Mouse (Mus musculus): ENCODE measurements around the gene Gm6408. TPM values are rescaled to one million over a fixed set of nuclear protein-coding genes. Genes with fewer than 3 reads are reported as not detected.
"Not testable (repeated sequence)": the region's sequence is repeated elsewhere in the genome, so short reads cannot be mapped to it uniquely, and the experiment has no call there.

Gm6408 gene
- not detected in 2 replicates for polyA plus RNA-seq (2016; fragmentation: Nextera tagmentation; extraction: Ambion mirVana)

- H3K4me1 ChIP-seq (replicated peaks); H3K27ac ChIP-seq; H3K9me3 ChIP-seq; ATAC-seq (ENCODE audit: insufficient number of reproducible peaks, insufficient read depth, low FRiP score, low TSS enrichment, low read depth); H3K4me3 ChIP-seq (replicated peaks); H3K4me2 ChIP-seq; H3K36me3 ChIP-seq; H3K27me3 ChIP-seq; H3K9ac ChIP-seq (replicated peaks): not testable (repeated sequence)
- WGBS: 100% methylated on average over 3 of the region's 3 CpGs
Measured at GRCm38 (mm10) chr5:146481665-146482064, at the start of gene Gm6408. Gene Gm6408, plus strand, starts transcription at chr5:146481965.

- Histone ChIP-seq H3K4me3 (replicated peaks) (no peak overlapping the region), H3K27ac (no peak overlapping the region), H3K36me3 (peaks cover 6% of the 10 kb centered on the region; the same call in 1 of the 2 replicates), H3K27me3 (no peaks in the 10 kb centered on the region), H3K4me1 (replicated peaks) (no peaks in the 10 kb centered on the region), H3K9me3 (no peaks in the 10 kb centered on the region), H3K4me2 (no peak overlapping the region), H3K9ac (replicated peaks) (no peak overlapping the region)
- no peak for ATAC-seq (ENCODE audit: insufficient number of reproducible peaks, insufficient read depth, low FRiP score, low TSS enrichment, low read depth)
- WGBS: 85% methylated on average over 6 of the region's 6 CpGs
Measured at GRCm38 (mm10) chr5:146432476-146432875, 49.3 kb upstream of the Gm6408 start.

- H3K36me3 ChIP-seq: peaks cover 22% of the 10 kb centered on the region
- no peak for ATAC-seq (ENCODE audit: insufficient number of reproducible peaks, insufficient read depth, low FRiP score, low TSS enrichment, low read depth)
- H3K9me3 ChIP-seq: no peaks in the 10 kb centered on the region
- H3K4me3 ChIP-seq (replicated peaks): no peak overlapping the region
- no peak overlapping the region for H3K27ac ChIP-seq
- H3K4me2 ChIP-seq: no peak overlapping the region
- WGBS: 93% methylated on average over 16 of the region's 16 CpGs
- no peak overlapping the region for H3K9ac ChIP-seq (replicated peaks)
- no peaks in the 10 kb centered on the region for H3K4me1 ChIP-seq (replicated peaks)
- no peaks in the 10 kb centered on the region for H3K27me3 ChIP-seq
Measured at GRCm38 (mm10) chr5:146435316-146435715, 46.4 kb upstream of the Gm6408 start.

GRCm38 (mm10) chr5:146436796-146437195 is 45.0 kb upstream of the Gm6408 start:
- WGBS: 94% methylated on average over 11 of the region's 11 CpGs
- no peaks in the 10 kb centered on the region for H3K27me3 ChIP-seq
- no peak overlapping the region for H3K9ac ChIP-seq (replicated peaks)
- peaks cover 22% of the 10 kb centered on the region for H3K36me3 ChIP-seq
- H3K9me3 ChIP-seq: no peaks in the 10 kb centered on the region
- no peak for ATAC-seq (ENCODE audit: insufficient number of reproducible peaks, insufficient read depth, low FRiP score, low TSS enrichment, low read depth)
- H3K4me1 ChIP-seq (replicated peaks): no peaks in the 10 kb centered on the region
- H3K27ac ChIP-seq: no peak overlapping the region
- H3K4me2 ChIP-seq: no peak overlapping the region
- H3K4me3 ChIP-seq (replicated peaks): no peak overlapping the region

GRCm38 (mm10) chr5:146439152-146439781 is 42.5 kb upstream of the Gm6408 start:
- WGBS: 81% methylated on average over 7 of the region's 7 CpGs
- H3K9ac ChIP-seq (replicated peaks): no peak overlapping the region
- peaks cover 22% of the 10 kb centered on the region for H3K36me3 ChIP-seq
- no peaks in the 10 kb centered on the region for H3K27me3 ChIP-seq
- no peaks in the 10 kb centered on the region for H3K4me1 ChIP-seq (replicated peaks)
- H3K9me3 ChIP-seq: no peaks in the 10 kb centered on the region
- no peak overlapping the region for H3K27ac ChIP-seq
- H3K4me3 ChIP-seq (replicated peaks): no peak overlapping the region
- ATAC-seq (ENCODE audit: insufficient number of reproducible peaks, insufficient read depth, low FRiP score, low TSS enrichment, low read depth): no peak
- H3K4me2 ChIP-seq: no peak overlapping the region

GRCm38 (mm10) chr5:146440273-146440672 is 41.5 kb upstream of the Gm6408 start:
- WGBS: 91% methylated on average over 5 of the region's 5 CpGs
- H3K4me1 ChIP-seq (replicated peaks): no peaks in the 10 kb centered on the region
- H3K4me3 ChIP-seq (replicated peaks): no peak overlapping the region
- H3K27me3 ChIP-seq: no peaks in the 10 kb centered on the region
- H3K9ac ChIP-seq (replicated peaks): no peak overlapping the region
- H3K36me3 ChIP-seq: peaks cover 20% of the 10 kb centered on the region
- no peak overlapping the region for H3K4me2 ChIP-seq
- H3K9me3 ChIP-seq: no peaks in the 10 kb centered on the region
- no peak overlapping the region for H3K27ac ChIP-seq
- no peak for ATAC-seq (ENCODE audit: insufficient number of reproducible peaks, insufficient read depth, low FRiP score, low TSS enrichment, low read depth)

GRCm38 (mm10) chr5:146442767-146443166 is 39.0 kb upstream of the Gm6408 start:
- no peaks in the 10 kb centered on the region for H3K4me1 ChIP-seq (replicated peaks)
- WGBS: 83% methylated on average over 2 of the region's 2 CpGs

GRCm38 (mm10) chr5:146446633-146447032 is 35.1 kb upstream of the Gm6408 start:
- WGBS: 89% methylated on average over 2 of the region's 2 CpGs
- no peak for ATAC-seq (ENCODE audit: insufficient number of reproducible peaks, insufficient read depth, low FRiP score, low TSS enrichment, low read depth)
- H3K9ac ChIP-seq (replicated peaks): no peak overlapping the region
- no peaks in the 10 kb centered on the region for H3K4me1 ChIP-seq (replicated peaks)
- no peaks in the 10 kb centered on the region for H3K9me3 ChIP-seq
- no peak overlapping the region for H3K27ac ChIP-seq
- no peak overlapping the region for H3K4me2 ChIP-seq
- H3K36me3 ChIP-seq: no peaks in the 10 kb centered on the region
- H3K4me3 ChIP-seq (replicated peaks): no peak overlapping the region
- no peaks in the 10 kb centered on the region for H3K27me3 ChIP-seq

More at GRCm38 (mm10) chr5:146442767-146443166, 39.0 kb upstream of the Gm6408 start:
- peaks cover 14% of the 10 kb centered on the region for H3K36me3 ChIP-seq
- no peak overlapping the region for H3K27ac ChIP-seq
- H3K9ac ChIP-seq (replicated peaks): no peak overlapping the region
- H3K4me2 ChIP-seq: no peak overlapping the region
- ATAC-seq (ENCODE audit: insufficient number of reproducible peaks, insufficient read depth, low FRiP score, low TSS enrichment, low read depth): no peak
- no peaks in the 10 kb centered on the region for H3K9me3 ChIP-seq
- no peak overlapping the region for H3K4me3 ChIP-seq (replicated peaks)
- H3K27me3 ChIP-seq: no peaks in the 10 kb centered on the region

GRCm38 (mm10) chr5:146451592-146452254 is 30.0 kb upstream of the Gm6408 start:
- no peaks in the 10 kb centered on the region for H3K4me1 ChIP-seq (replicated peaks)
- H3K27ac ChIP-seq: no peak overlapping the region
- H3K36me3 ChIP-seq: peaks cover 21% of the 10 kb centered on the region; the same call in 1 of the 2 replicates
- H3K9ac ChIP-seq (replicated peaks): no peak overlapping the region
- H3K4me3 ChIP-seq (replicated peaks): no peak overlapping the region
- no peak for ATAC-seq (ENCODE audit: insufficient number of reproducible peaks, insufficient read depth, low FRiP score, low TSS enrichment, low read depth)
- H3K9me3 ChIP-seq: no peaks in the 10 kb centered on the region
- WGBS: 64% methylated on average over 11 of the region's 11 CpGs
- no peak overlapping the region for H3K4me2 ChIP-seq
- H3K27me3 ChIP-seq: no peaks in the 10 kb centered on the region

- no peak overlapping the region for H3K9ac ChIP-seq (replicated peaks)
- H3K4me2 ChIP-seq: no peak overlapping the region
- peaks cover 25% of the 10 kb centered on the region; the same call in 1 of the 2 replicates for H3K36me3 ChIP-seq
- H3K4me1 ChIP-seq (replicated peaks): no peaks in the 10 kb centered on the region
- 89% methylated on average over 6 of the region's 6 CpGs for WGBS
- no peaks in the 10 kb centered on the region for H3K9me3 ChIP-seq
- no peak overlapping the region for H3K4me3 ChIP-seq (replicated peaks)
- ATAC-seq (ENCODE audit: insufficient number of reproducible peaks, insufficient read depth, low FRiP score, low TSS enrichment, low read depth): no peak
- no peak overlapping the region for H3K27ac ChIP-seq
- no peaks in the 10 kb centered on the region for H3K27me3 ChIP-seq
Measured at GRCm38 (mm10) chr5:146453556-146453955, 28.2 kb upstream of the Gm6408 start.

- H3K9ac ChIP-seq (replicated peaks): no peak overlapping the region
- H3K4me2 ChIP-seq: no peak overlapping the region
- H3K27ac ChIP-seq: no peak overlapping the region
- H3K27me3 ChIP-seq: no peaks in the 10 kb centered on the region
- H3K36me3 ChIP-seq: peaks cover 17% of the 10 kb centered on the region; the same call in 1 of the 2 replicates
- no peaks in the 10 kb centered on the region for H3K4me1 ChIP-seq (replicated peaks)
- H3K9me3 ChIP-seq: no peaks in the 10 kb centered on the region
- H3K4me3 ChIP-seq (replicated peaks): no peak overlapping the region
- whole genome bisulfite sequencing: 80% methylated on average over 8 of the region's 8 CpGs
- no peak for ATAC-seq (ENCODE audit: insufficient number of reproducible peaks, insufficient read depth, low FRiP score, low TSS enrichment, low read depth)
Measured at GRCm38 (mm10) chr5:146461612-146462011, 20.2 kb upstream of the Gm6408 start.
